Mouse (Mus musculus) MN1 (cell line): Measurements from ENCODE around the gene Fgfr2.

Experiments
- DNase-seq: peaks from one replicate; pipeline ENCODE4 v3.0.0-alpha.2; 2016; ENCODE audit warnings: low spot score

Gene Fgfr2

GRCm38 (mm10) chr7:130221661-130222387 is 2901.3 kb downstream of the Fgfr2 start:
- no peak for DNase-seq

- no peak for DNase-seq
These were observed 2902.5 kb downstream of the Fgfr2 start for GRCm38 (mm10) chr7:130220627-130221026.

- no peak for DNase-seq
These were observed 2903.3 kb downstream of the Fgfr2 start for GRCm38 (mm10) chr7:130219844-130220243.

DNA sequence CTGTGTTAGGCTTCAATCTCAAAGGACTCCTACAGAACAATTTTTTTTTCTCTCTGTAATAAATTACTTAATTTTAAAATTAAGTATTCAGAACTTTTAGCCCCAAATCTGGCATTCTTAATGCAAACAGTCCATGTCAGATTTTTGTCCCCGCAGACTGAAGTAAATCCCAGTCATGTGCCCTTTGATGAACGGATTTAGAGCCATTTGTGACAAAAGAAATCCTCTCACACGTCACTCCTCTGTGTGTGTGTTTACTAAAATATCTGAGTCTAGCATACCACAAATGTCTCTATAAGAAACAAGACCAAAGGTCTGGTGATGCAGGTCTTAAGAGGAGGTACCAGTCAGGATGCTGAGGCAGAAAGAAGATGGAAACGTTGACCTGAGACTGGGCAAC is 2906.9 kb downstream of the Fgfr2 start:
- no peak for DNase-seq

GRCm38 (mm10) chr7:130215348-130216252 is 2907.6 kb downstream of the Fgfr2 start:
- DNase-seq = no peak

DNA sequence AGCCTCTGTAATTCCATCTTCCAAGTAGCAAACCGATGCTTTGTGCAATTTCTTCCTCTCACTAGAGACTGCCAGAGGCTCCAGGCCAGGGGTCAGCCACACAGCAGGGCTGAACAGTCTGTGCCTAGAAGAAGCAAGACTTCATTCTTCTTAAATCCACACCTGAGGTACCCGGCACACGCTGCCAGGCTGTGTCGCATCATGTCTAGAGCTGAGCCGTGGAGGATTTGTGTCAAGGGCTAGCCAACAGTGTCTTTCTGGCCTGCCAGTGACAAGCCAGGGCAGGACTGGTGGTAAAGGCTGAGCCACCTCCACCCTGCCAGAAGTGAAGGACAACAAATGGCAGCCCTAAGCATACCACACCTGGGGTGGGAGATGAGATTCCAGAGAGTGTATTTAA is 2910.0 kb downstream of the Fgfr2 start:
- no peak for DNase-seq

DNA sequence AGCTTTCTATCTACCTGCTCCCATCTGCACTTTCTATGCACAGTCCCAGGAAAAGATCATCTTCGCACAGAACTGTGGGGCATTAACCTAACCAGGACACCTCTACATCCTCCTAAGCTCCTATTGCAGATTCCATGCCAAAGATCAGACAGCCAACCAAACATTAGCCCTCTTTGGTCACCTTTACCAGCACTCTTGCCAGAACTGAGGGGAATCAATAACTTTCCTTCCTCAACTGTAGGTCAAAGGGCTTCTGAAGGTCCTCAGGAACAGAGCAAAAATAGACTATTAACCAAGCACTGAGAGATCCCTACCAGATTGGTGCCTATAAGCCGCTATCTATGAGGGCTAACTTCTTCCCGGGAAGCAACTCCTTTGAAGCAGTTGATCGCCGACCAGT is 2911.7 kb downstream of the Fgfr2 start:
- DNase-seq = no peak

DNA sequence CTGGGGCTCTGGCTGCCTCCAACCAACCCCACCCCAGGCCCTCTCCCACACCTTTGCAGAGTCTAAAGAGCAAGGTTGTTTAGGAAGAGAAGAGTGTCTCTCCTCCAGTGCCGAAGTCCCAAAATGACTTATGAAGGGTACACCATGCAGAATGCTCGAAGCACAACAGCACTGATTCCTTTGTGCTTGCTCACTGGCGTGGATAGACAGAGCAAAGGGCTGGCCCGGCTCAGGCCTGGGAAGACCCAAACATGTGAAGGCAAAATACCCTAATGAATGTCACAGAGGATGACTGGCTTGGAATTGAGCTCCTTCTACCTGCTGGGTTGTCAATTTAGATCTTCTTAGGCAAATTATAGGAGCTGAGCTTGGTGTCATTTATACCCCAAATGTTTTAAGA is 2914.5 kb downstream of the Fgfr2 start:
- DNase-seq = no peak

DNA sequence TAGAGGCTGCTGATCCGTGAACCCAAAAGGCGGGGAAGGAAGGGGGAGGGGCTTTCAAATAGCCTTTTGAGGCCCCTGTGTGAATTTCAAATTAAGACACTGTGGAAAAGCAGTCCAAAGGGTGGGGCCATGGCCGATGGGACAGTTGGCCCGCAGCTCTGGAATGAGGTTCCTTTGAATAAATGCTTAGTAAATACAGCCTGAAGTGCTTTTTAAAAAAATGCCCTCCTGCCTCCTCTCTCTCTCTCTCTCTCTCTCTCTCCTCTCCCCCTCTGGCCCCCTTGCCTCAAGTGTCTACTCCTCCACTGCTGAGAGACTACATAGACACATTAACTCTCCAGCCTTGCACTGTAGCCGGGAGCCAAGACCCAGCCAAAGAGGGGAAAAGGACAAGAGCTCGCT is 2917.0 kb downstream of the Fgfr2 start:
- DNase-seq = no peak

- no peak for DNase-seq
These were observed 2918.0 kb downstream of the Fgfr2 start for GRCm38 (mm10) chr7:130205140-130205539.

DNA sequence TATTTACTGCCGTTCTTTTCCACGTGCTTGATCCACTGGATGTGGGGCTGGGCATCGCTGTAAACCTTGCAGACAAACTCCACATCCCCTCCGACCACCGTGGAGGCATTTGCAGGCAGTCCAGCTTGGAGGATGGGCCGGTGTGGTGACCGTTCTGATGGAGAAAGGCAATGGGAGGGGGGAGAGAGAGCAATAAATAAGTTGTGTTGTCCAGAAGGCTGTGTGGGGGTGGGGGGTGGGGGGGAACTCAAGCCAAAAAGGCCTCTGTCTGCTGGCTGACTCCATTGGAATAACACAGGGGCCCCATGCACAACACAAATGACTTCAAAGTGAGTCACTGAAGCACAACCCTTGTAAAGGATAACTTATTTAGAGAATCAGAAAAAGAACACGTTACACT is 2922.1 kb downstream of the Fgfr2 start:
- no peak for DNase-seq

DNA sequence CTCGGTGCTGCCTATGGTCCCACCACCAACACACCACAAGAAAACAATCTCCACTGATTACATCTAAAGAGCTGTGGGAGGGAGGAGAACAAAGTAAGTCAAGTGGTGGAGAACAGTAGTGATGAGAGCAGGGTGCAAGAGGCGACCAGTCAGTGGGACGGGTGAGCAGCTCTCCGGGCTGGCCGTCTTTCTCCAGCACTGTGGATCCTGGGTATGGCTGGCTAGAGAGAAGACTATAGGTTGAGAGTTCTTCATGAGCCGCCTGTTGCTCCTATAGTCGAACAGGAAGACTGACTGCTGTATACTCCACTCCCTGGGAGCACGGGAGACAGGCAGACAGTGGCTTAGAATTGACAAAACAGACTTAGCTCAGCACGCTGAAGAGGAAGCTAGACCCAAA is 2923.2 kb downstream of the Fgfr2 start:
- DNase-seq = no peak

- DNase-seq = no peak
These were observed 2923.8 kb downstream of the Fgfr2 start for GRCm38 (mm10) chr7:130199317-130199716.

DNA sequence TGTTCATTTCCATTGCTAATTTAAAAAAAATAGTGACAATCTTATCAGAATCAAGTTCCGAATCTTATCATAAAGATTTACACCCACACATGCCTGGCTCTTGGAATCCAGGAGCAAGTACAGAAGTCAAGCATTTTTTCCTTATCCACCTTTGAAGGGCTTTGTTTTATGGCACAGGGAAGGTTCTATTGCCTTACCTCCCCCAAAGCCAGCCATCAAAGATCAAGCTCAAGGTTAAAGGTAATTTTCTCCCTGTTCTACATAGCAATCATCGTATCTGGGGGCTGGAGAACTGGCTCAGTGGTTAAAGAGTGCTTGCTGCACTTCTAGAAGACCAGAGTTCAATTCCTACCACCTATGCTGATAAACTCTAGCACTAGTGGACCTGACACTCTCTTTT is 2928.1 kb downstream of the Fgfr2 start:
- DNase-seq = no peak

DNA sequence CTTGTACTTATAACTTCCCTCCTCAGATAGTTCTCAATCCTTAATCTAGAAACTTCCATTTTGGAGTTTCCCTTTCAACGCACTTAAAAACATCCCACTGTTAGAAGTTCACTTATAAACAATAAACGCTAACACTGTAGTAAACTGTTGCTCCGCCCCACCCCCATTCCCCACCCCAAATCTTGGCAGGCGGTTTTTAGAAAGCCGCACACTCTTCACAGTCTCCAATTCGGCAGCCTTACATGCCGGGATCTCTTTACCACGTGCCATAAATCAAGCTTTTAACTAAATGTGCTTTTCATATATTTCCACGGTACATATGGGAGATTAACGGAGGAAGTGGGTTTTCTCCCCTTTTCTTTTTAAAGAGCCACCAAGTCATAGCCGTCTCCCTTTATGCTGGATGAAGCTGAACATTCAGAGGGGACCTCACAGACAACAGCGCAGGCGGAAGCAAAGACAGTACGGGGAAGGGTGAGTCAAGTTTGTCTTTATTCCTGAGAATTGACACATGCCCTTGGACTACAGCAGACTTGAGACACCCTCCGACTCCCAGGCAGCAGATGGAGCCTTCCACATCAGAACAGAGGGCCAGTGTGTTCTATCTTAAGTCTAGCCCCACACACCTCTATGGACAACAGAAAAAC is 2932.7 kb downstream of the Fgfr2 start:
- no peak for DNase-seq

- DNase-seq = no peak
These were observed 2933.2 kb downstream of the Fgfr2 start for GRCm38 (mm10) chr7:130189901-130190300.

- DNase-seq = no peak
These were observed 2935.0 kb downstream of the Fgfr2 start for GRCm38 (mm10) chr7:130188108-130188507.

- no peak for DNase-seq
These were observed 2938.3 kb downstream of the Fgfr2 start for GRCm38 (mm10) chr7:130184864-130185263.

DNA sequence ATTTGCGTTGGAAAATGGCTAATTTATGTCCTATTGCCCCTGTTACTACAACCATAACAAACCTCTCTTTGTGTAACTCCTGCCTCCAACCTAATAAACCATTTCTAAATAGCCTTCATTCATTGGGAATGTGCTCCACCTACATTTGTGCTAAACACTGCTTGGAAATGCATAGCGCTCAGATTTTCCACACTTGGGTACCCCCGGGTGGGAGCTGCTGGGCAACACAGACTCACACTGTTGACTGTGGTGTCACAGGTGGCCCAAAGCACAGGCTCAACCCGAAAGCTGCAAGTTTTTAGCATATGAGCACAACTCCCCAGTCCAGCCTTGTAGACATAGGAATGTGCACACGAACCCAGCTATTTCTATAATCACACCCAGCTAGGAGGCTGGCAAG is 2939.2 kb downstream of the Fgfr2 start:
- DNase-seq = no peak

DNA sequence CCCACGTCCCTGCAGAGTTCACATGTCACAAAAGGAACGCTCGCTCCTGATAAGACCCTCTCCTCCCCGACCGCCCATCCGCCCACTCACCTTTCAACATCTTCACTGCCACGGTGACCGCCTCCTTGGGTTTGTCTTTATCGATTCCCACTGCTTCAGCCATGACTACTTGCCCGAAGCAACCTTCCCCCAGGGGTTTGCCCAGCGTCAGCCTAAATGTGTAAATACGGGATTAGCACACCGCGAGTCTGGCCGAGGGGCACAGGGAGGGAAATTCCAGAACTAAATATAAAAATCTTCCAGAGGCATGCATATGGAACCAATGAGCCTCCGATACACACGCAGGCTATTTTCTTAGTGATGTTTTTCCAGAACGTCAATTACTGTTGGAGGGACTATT is 2940.6 kb downstream of the Fgfr2 start:
- no peak for DNase-seq

DNA sequence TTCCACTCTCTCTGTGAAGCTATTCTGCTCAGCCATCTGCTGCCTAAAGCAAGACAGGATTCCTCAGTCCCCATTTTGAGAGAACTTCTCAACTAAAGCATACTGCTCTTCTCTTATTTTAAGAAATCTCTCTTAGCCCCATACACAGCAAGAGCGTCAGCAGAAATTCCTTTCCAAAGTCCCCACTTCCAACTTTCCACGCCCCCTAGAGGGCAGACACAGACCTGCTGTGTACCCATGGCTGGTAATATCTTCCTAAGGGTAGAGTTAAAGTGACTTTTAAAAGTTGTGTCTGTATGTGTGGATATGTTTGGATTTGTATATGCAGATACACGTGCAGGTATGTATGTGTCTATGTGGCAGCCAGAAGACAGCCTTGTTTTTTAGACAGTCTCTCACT is 2944.2 kb downstream of the Fgfr2 start:
- no peak for DNase-seq

DNA sequence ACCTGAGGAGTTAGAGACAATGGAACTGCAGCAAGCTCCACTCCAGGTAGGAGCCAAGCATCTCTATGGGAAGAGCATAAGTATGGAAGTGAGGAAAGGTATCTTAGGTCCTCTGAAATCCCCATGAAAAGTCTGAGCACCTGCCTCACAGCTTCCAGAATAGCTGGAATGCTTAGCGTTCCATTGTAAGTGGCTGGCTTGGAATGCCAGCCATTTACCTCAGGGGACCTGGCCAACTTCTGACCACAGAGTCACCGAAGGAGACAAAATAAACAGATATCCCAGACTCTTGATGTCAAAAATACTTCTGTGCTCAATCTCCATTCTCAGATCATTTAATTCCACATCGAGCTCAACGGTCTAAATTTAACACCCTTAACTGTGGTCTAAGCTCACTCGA is 2946.1 kb downstream of the Fgfr2 start:
- no peak for DNase-seq

DNA sequence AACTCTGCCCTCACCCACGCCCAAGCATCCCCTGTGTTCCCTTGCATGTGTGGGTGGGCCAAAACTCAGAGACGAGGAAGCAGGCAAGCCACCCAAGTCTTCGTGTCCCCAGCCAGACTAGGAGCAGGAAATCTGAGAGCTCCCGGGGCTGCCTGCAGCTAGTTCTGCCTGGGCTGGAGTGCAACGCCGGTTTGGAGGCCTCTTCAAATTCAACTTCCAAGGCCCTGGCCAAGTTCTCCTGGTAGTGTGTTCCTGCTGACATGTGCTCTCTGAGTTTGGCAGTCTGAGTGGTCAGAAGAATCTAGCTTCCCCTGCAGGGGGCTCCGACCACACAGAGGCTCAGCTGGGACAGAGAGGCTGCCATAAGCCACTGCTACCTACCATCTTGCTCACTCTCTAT is 2948.6 kb downstream of the Fgfr2 start:
- no peak for DNase-seq
